Mouse (Mus musculus): ENCODE measurements around the gene Gm20458.

GRCm38 (mm10) chr2:164499317-164499716 is 38.5 kb downstream of the Gm20458 start:
- TF ChIP-seq CTCF (IDR thresholded peaks at IDR 0.05; ENCODE audit: low read depth, low read length) (peak; percentile 43), POLR2A (IDR thresholded peaks at IDR 0.05; ENCODE audit: extremely low read depth, insufficient read depth, low read length) (no peak)
